Mouse (Mus musculus): Measurements from ENCODE around the gene Xkr8.

DNA sequence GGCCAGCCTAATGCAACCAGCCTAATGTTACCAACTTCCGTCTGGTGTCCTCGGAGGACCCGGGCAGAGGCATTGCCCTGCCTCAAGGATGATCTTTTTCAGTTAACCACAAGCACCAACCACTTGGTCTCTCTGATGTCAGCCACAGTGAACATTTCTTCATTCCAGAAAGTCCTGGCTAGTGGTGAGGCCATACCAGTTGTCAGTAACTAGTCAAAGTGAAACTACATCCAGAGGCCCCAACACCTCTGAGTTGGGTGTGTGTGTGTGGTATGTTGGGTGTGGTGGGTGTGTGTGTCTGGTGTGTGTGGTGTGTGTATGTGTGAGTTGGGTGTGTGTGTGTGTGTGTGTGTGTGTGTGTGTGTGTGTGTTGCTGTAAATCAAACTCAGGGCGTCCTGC, 16.4 kb upstream of the Xkr8 start:
- TF ChIP-seq MYOD1 (IDR thresholded peaks at IDR 0.05; ENCODE audit: control insufficient read depth in 1 of 3, insufficient read length in 2 of 3, low read depth in 2 of 3), result peak in 1 of 3 experiments; percentile 32
- TF ChIP-seq POLR2A (IDR thresholded peaks at IDR 0.05; ENCODE audit: insufficient read length, low read depth), result no peak
- TF ChIP-seq CEBPB (IDR thresholded peaks at IDR 0.05; ENCODE audit: insufficient read depth, poor library complexity, severe bottlenecking), result no peak
- no peak for TF ChIP-seq MAX (IDR thresholded peaks at IDR 0.05; ENCODE audit: low read depth)
